Mouse (Mus musculus): Measurements from ENCODE around the gene Lypd4. TPM values are rescaled to one million over a fixed set of nuclear protein-coding genes. Genes with fewer than 3 reads are reported as not detected.
A peak's percentile ranks its signal among the peaks of the same experiment; 100 is the strongest.

The Lypd4 gene
- polyA plus RNA-seq, 1 experiment from 2014 or later: not detected

DNA sequence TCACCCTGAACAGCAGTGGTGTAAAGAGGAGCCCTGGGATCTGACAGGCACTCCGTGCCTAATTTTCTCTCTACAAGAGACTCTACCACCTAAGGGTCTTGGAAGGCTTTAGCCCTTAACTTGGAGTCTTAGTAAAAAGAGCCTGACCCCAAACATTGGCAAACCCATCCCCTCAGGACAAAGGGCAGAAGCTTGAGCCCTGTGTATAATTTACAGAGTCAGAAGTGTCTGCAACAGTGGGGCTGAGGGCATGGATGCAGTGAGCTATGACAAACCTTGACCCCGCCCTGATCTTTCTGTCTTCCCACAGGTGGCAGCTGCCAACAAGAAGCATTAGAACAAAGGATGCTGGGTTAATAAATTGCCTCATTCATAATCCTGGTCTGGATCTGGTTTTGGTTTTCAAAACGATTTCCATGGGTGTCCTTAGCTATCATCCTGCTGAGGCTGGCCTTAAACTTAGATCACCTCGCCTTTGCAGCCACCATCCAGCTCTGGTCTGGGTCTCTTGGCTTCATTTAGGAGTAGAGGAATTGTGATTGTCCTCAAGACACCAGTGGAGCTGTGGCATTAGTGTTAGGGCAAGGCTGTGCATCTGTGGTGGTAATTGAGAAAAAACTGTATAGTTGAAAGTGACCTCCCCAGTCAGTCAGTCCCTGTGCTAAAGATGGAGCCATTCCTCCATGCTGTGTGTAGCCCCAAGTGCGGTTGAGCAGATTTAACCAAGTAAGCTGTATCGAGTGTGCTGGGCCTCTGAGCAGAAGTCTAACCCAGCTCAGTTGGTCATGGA is 19.9 kb upstream of the Lypd4 start:
- no peak for DNase-seq (ENCODE audit: low spot score)

- no peak for DNase-seq (ENCODE audit: low spot score)
These were observed 17.4 kb upstream of the Lypd4 start for GRCm38 (mm10) chr7:24887096-24887495.

- no peak for DNase-seq (ENCODE audit: low spot score)
These were observed 16.5 kb upstream of the Lypd4 start for GRCm38 (mm10) chr7:24886308-24886633.

GRCm38 (mm10) chr7:24885468-24886307 is 15.9 kb upstream of the Lypd4 start:
- DNase-seq (ENCODE audit: low spot score): no peak

GRCm38 (mm10) chr7:24884693-24885291 is 15.1 kb upstream of the Lypd4 start:
- DNase-seq (ENCODE audit: low spot score): no peak

DNA sequence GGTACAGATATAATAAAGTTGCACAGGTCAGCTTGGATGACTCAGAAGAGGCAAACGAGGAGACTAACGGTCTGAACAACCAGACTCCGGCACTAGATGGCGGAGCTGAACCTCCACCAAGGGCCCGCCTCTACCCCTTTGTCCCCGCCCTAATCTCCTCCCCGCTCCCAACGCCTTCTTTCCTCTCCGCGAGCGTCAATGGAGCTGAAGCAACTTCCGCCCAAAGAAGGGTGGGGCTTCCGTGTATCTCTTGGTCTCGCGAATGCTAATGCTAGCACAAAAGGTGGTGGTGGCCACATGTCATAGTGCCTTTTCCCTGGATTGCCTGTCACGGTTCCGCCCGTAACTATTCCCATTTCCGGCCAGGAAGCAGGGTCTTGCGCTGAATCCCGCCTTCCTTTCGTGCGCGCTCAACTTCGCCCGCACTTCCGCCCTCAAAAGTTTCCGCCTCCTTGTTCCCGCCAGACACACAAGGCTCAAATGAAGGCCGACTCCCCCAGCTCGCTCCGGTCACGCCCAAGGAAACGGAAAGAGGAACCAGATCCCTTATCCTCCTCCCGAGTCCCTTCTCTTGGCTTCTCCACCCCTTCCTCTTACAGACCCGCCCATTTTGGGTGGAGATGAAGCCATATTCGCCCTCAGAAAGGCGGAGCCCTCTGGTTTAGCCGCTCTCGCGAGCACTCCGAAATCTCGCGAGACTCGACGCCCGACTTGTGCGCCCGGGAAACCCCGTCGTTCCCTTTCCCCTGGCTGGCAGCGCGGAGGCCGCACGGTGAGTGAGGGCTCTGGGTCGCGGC is 14.4 kb upstream of the Lypd4 start, which contains the start of gene Rps19:
TSS of gene Rps19 (plus strand) at position 476 of the 797 bp plus-strand sequence.
- DNase-seq (ENCODE audit: low spot score): peak; percentile 99

GRCm38 (mm10) chr7:24882416-24883199 is 12.9 kb upstream of the Lypd4 start:
- no peak for DNase-seq (ENCODE audit: low spot score)

DNA sequence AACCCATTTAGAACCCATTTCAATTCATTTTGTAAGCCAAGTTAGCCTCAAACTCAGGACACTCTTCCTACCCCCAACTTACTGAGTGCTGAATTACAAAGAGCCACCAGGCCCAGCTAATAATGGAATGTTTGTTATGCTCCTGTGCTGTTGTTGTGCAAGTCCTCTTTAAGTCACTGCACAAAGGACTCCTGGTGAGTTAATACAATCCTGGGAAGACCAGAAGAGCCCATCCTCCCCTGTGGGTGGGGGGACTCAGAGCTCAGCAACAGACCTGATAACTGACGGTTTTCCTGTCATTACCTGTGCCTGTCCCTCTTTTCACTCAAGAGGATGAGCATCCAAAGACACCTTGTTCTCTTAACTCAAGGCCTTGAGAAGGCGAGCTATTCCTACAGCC is 9.9 kb upstream of the Lypd4 start:
- DNase-seq (ENCODE audit: low spot score): no peak

GRCm38 (mm10) chr7:24877588-24877987 is 7.8 kb upstream of the Lypd4 start:
- DNase-seq (ENCODE audit: low spot score): no peak

GRCm38 (mm10) chr7:24869080-24869479 is 661 bp downstream of the Lypd4 start:
- no peak for DNase-seq (ENCODE audit: low spot score)

DNA sequence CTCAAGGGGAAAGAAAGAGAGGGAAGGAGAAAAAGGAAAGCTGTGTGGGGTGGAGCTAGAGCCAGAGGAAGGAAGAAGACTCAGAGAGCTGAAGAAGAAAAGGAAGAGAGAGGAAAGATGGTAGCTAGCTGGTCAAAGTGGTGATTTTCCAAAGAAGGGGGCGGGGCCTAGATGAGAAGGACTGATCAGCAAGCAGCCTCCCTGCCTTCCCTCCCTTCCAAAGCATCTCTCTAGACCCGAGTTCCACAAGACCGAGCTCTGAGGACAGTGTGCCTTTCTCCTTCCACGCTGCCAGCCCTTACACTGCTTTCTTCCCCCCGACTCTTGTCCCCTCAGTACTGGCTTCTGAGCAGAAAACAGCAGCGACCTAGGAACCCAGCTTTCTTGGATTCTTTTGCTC is 5.6 kb downstream of the Lypd4 start:
- DNase-seq (ENCODE audit: low spot score): no peak

- no peak for DNase-seq (ENCODE audit: low spot score)
These were observed 6.9 kb downstream of the Lypd4 start for GRCm38 (mm10) chr7:24862853-24863252.

DNA sequence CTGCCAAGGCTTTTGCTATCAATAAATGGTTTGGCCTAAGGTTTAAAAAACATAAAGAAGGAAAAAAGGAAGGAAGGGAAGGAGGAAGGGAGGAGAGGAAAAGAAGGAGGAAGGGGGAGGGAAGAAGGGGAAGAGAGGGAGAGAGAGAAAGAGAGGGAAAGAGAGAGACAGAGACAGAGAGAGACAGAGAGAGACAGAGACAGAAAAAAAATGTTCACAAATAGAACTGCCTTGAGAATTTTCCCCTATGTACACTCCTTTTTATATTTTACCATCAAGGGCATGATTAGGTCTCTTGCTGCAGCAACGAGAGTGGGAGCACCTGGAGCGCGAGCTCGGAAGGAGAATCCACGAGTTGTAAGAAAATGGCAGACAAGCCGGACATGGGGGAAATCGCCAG is 7.8 kb downstream of the Lypd4 start, which contains the start of gene Gm9844:
TSS of gene Gm9844 (plus strand) at position 301 of the 400 bp plus-strand sequence.
- DNase-seq (ENCODE audit: low spot score): no peak

DNA sequence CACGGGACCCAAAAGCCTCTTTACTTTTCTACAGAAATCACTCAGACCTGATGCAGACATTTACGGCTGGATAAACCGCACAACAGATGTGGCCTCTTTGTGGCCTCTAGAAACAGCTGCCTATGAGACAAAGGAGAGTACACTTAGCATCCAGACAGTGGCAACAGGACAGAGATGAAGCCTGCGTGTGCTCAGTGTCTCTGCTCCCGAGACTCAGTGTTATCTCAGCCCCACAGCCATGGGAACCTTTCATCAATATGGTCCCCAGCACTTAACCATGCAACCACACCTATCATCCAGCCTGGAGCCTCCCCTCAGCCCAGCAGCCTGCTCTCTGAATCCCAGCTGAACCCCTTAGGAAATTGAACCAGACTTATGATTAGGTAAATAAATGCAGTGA is 10.5 kb downstream of the Lypd4 start:
- no peak for DNase-seq (ENCODE audit: low spot score)

GRCm38 (mm10) chr7:24856460-24857120 is 13.2 kb downstream of the Lypd4 start:
- DNase-seq (ENCODE audit: low spot score): no peak

- DNase-seq (ENCODE audit: low spot score): no peak
These were observed 16.0 kb downstream of the Lypd4 start for GRCm38 (mm10) chr7:24853695-24854094.

DNA sequence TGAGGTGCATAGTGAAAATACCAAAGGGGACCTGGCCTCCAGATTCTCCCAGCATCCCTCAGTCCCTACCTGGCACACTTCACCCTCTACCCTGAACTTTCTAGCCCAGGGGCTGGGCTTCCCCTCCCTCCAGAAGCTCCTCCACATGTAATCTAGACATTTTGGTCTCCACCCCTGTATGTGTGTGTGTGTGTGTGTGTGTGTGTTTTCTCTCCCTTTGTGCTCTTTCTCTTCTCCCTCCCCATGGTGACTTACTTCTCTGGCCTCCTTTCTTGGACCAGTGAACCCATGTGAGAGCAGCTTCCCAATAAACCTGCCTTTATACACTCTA is 16.5 kb downstream of the Lypd4 start:
- DNase-seq (ENCODE audit: low spot score): no peak

- DNase-seq (ENCODE audit: low spot score): no peak
These were observed 17.0 kb downstream of the Lypd4 start for GRCm38 (mm10) chr7:24852557-24853232.

GRCm38 (mm10) chr7:24851596-24852325 is 18.0 kb downstream of the Lypd4 start:
- no peak for DNase-seq (ENCODE audit: low spot score)
